Mouse (Mus musculus): ENCODE measurements at regions not wholly inside any gene's neighbourhood (a gene's known extent, or its start where the extent isn't known, plus 50 kb on each side); places are given as distances from the start of the nearest gene placed in this dataset.

GRCm38 (mm10) chr16:19064397-19064796 lies 187.6 kb downstream of the Hira start:
- Histone ChIP-seq H3K4me3 (replicated peaks in 1 of 3; ENCODE audit: low read depth in 2 of 3, low read length in 2 of 3, poor library complexity in 1 of 3) (peak overlapping the region in 1 of 3 experiments; percentile 20), H3K27ac (ENCODE audit: insufficient read depth, low read depth) (peak overlapping the region; percentile 87), H3K9ac (ENCODE audit: insufficient read depth, low read depth) (peak overlapping the region; percentile 100), H3K36me3 (replicated peaks in 1 of 2; ENCODE audit: control insufficient read depth in 1 of 2, insufficient read depth in 1 of 2, low read length in 1 of 2) (peaks cover 15 to 25% of the 10 kb centered on the region in 2 experiments), H3K4me2 (ENCODE audit: insufficient read depth, low read depth, poor library complexity, severe bottlenecking) (peak overlapping the region; percentile 68), H3K79me2 (replicated peaks; ENCODE audit: control insufficient read depth, extremely low read depth, insufficient read depth, poor library complexity, severe bottlenecking) (peaks cover 22% of the 10 kb centered on the region), H3K4me1 (ENCODE audit: control insufficient read depth in 1 of 2, insufficient read depth in 2 of 2) (peaks cover 19 to 83% of the 10 kb centered on the region in 2 experiments), H3K9me3 (replicated peaks; ENCODE audit: low read length) (peaks cover 4% of the 10 kb centered on the region), H3K27me3 (replicated peaks) (no peaks in the 10 kb centered on the region)
- dilution Hi-C loops (cut with MboI; ENCODE audit: extremely low pct_ligation_motif_present, extremely low pct_unique_long_range_greater_than_20kb, low sequenced_read_pairs), result no loop called here
- in situ Hi-C loops (cut with MboI; ENCODE audit: low pct_ligation_motif_present, low pct_unique_long_range_greater_than_20kb, low sequenced_read_pairs), result loop anchor here (5.0 to 10.0 kb wide), 2 partner anchors 37 to 60 kb away; no protein-coding TSS in a partner anchor
- no peak for TF ChIP-seq RCOR1 (conservative IDR thresholded peaks at IDR 0.05; ENCODE audit: low read depth, low read length)
- TF ChIP-seq CHD2 (IDR thresholded peaks at IDR 0.05; ENCODE audit: low read length), result 0 out of 2 replicates have a peak, but pooled peaks have one; percentile 60
- TF ChIP-seq IRF4 (IDR thresholded peaks at IDR 0.05; ENCODE audit: low read depth, low read length), result peak; percentile 9; the same call in 1 of the 2 replicates
- no peak for TF ChIP-seq SMC3 (IDR thresholded peaks at IDR 0.05; ENCODE audit: low read depth, low read length)
- peak; percentile 33; the same call in 1 of the 2 replicates for TF ChIP-seq ZMIZ1 (IDR thresholded peaks at IDR 0.05; ENCODE audit: low read depth, low read length)
- peak; percentile 53; the same call in 1 of the 2 replicates for TF ChIP-seq POLR2AphosphoS2 (IDR thresholded peaks at IDR 0.05; ENCODE audit: low read depth, low read length)
- peak; percentile 52; the same call in 1 of the 2 replicates for TF ChIP-seq TBP (conservative IDR thresholded peaks at IDR 0.05; ENCODE audit: low read depth, low read length)
- no peak for TF ChIP-seq SIN3A (IDR thresholded peaks at IDR 0.05; ENCODE audit: low read length)
- DNase-seq (ENCODE audit: extremely low read depth), result no peak

- H3K36me3 ChIP-seq (replicated peaks in 1 of 2; ENCODE audit: control insufficient read depth in 1 of 2, insufficient read depth in 1 of 2, low read length in 1 of 2), result peaks cover 16 to 25% of the 10 kb centered on the region in 2 experiments
- peaks cover 5% of the 10 kb centered on the region for H3K9me3 ChIP-seq (replicated peaks; ENCODE audit: low read length)
- peak overlapping the region; percentile 100 for H3K9ac ChIP-seq (ENCODE audit: insufficient read depth, low read depth)
- H3K79me2 ChIP-seq (replicated peaks; ENCODE audit: control insufficient read depth, extremely low read depth, insufficient read depth, poor library complexity, severe bottlenecking), result peaks cover 22% of the 10 kb centered on the region
- H3K27ac ChIP-seq (ENCODE audit: insufficient read depth, low read depth), result peak overlapping the region; percentile 89
- dilution Hi-C loops (cut with MboI; ENCODE audit: extremely low pct_ligation_motif_present, extremely low pct_unique_long_range_greater_than_20kb, low sequenced_read_pairs), result no loop called here
- TF ChIP-seq NELFE (IDR thresholded peaks at IDR 0.05; ENCODE audit: low read depth, low read length), result no peak
- TF ChIP-seq UBTF (IDR thresholded peaks at IDR 0.05; ENCODE audit: low read depth, low read length), result 0 out of 2 replicates have a peak, but pooled peaks have one; percentile 51
- no peak for TF ChIP-seq ZC3H11A (IDR thresholded peaks at IDR 0.05; ENCODE audit: low read depth, low read length)
- 0 out of 2 replicates have a peak, but pooled peaks have one; percentile 24 for TF ChIP-seq MYC (IDR thresholded peaks at IDR 0.05; ENCODE audit: low read depth, low read length)
- TF ChIP-seq MAFK (IDR thresholded peaks at IDR 0.05; ENCODE audit: insufficient replicate concordance, low read length), result no peak
- TF ChIP-seq GABPA (IDR thresholded peaks at IDR 0.05; ENCODE audit: insufficient replicate concordance, low read depth, low read length), result no peak
- TF ChIP-seq POLR2AphosphoS2 (IDR thresholded peaks at IDR 0.05; ENCODE audit: low read depth, low read length), result peak; percentile 58; the same call in 1 of the 2 replicates
- TF ChIP-seq MXI1 (IDR thresholded peaks at IDR 0.05; ENCODE audit: low read depth, low read length), result no peak
- peak; percentile 45; the same call in 1 of the 2 replicates for TF ChIP-seq CHD2 (IDR thresholded peaks at IDR 0.05; ENCODE audit: low read length)
- peak; percentile 84; the same call in 1 of the 2 replicates for TF ChIP-seq ZMIZ1 (IDR thresholded peaks at IDR 0.05; ENCODE audit: low read depth, low read length)
- no peak for TF ChIP-seq MEF2A (IDR thresholded peaks at IDR 0.05; ENCODE audit: borderline replicate concordance, low read depth, low read length)
- 0 out of 2 replicates have a peak, but pooled peaks have one; percentile 1 for TF ChIP-seq SMC3 (IDR thresholded peaks at IDR 0.05; ENCODE audit: low read depth, low read length)
- peak; percentile 63 for TF ChIP-seq TCF12 (IDR thresholded peaks at IDR 0.05; ENCODE audit: low read depth, low read length)
- TF ChIP-seq RCOR1 (conservative IDR thresholded peaks at IDR 0.05; ENCODE audit: low read depth, low read length), result 0 out of 2 replicates have a peak, but pooled peaks have one; percentile 47
- peak; percentile 67; the same call in 1 of the 2 replicates for TF ChIP-seq CHD1 (IDR thresholded peaks at IDR 0.05; ENCODE audit: low read depth, low read length)
- 0 out of 2 replicates have a peak, but pooled peaks have one; percentile 10 for TF ChIP-seq JUND (conservative IDR thresholded peaks at IDR 0.05; ENCODE audit: low read depth, low read length)
- TF ChIP-seq MAZ (IDR thresholded peaks at IDR 0.05; ENCODE audit: low read depth, low read length), result no peak
- TF ChIP-seq POLR2A (IDR thresholded peaks at IDR 0.05; ENCODE audit: low read depth, low read length), result peak; percentile 56
- peak overlapping the region; percentile 63 for H3K4me2 ChIP-seq (ENCODE audit: insufficient read depth, low read depth, poor library complexity, severe bottlenecking)
- in situ Hi-C loops (cut with MboI; ENCODE audit: low pct_ligation_motif_present, low pct_unique_long_range_greater_than_20kb, low sequenced_read_pairs), result loop anchor here (10.0 kb wide), 1 partner anchor 61 kb away; no protein-coding TSS in a partner anchor
- no peak for DNase-seq (ENCODE audit: extremely low read depth)
- peaks cover 18 to 71% of the 10 kb centered on the region in 2 experiments for H3K4me1 ChIP-seq (ENCODE audit: control insufficient read depth in 1 of 2, insufficient read depth in 2 of 2)
- peak overlapping the region; percentile 58 to 80 (median 70) for H3K4me3 ChIP-seq (replicated peaks in 1 of 3; ENCODE audit: low read depth in 2 of 3, low read length in 2 of 3, poor library complexity in 1 of 3)
- no peaks in the 10 kb centered on the region for H3K27me3 ChIP-seq (replicated peaks)
These were observed 188.8 kb downstream of the Hira start for GRCm38 (mm10) chr16:19065543-19066141.

Data from CH12.LX (cell line).